Mouse (Mus musculus): Measurements from ENCODE around the gene Pacsin1. TPM values are rescaled to one million over a fixed set of nuclear protein-coding genes. Genes with fewer than 3 reads are reported as not detected.

Pacsin1 gene
- polyA plus RNA-seq, 1 experiment from 2014 or later = 0.39 TPM

GRCm38 (mm10) chr17:27678924-27679813, 23.9 kb downstream of the Pacsin1 start:
- Histone ChIP-seq H3K9ac (no peak overlapping the region), H3K27me3 (ENCODE audit: insufficient read depth, low read length) (0 out of 2 replicates have a peak, but pooled peaks cover 3% of the 10 kb centered on the region), H3K9me3 (ENCODE audit: low read depth, low read length) (no peaks in the 10 kb centered on the region), H3K4me1 (ENCODE audit: insufficient read depth) (no peaks in the 10 kb centered on the region), H3K27ac (ENCODE audit: low read depth) (no peak overlapping the region), H3K4me2 (no peak overlapping the region), H3K4me3 (ENCODE audit: low read depth, low read length) (no peak overlapping the region), H3K36me3 (ENCODE audit: insufficient read depth) (no peaks in the 10 kb centered on the region)
- no peak for TF ChIP-seq CTCF (IDR thresholded peaks at IDR 0.05; ENCODE audit: low read depth)
- peak; percentile 47 for DNase-seq
- WGBS = 38% methylated on average over 11 of the region's 11 CpGs
- peak; percentile 62 for ATAC-seq (ENCODE audit: insufficient read depth)

GRCm38 (mm10) chr17:27684886-27685549, 29.7 kb downstream of the Pacsin1 start:
- no peaks in the 10 kb centered on the region for H3K36me3 ChIP-seq (ENCODE audit: insufficient read depth)
- peaks cover 35% of the 10 kb centered on the region for H3K27me3 ChIP-seq (ENCODE audit: insufficient read depth, low read length)
- peak overlapping the region; percentile 42 for H3K4me3 ChIP-seq (ENCODE audit: low read depth, low read length)
- DNase-seq = peak; percentile 84
- peak overlapping the region; percentile 29; the same call in 1 of the 2 replicates for H3K9ac ChIP-seq
- no peak overlapping the region for H3K27ac ChIP-seq (ENCODE audit: low read depth)
- peak overlapping the region; percentile 79 for H3K4me2 ChIP-seq
- 2% methylated on average over 51 of the region's 53 CpGs for WGBS
- no peaks in the 10 kb centered on the region for H3K4me1 ChIP-seq (ENCODE audit: insufficient read depth)
- peak; percentile 63 for TF ChIP-seq CTCF (IDR thresholded peaks at IDR 0.05; ENCODE audit: low read depth)
- ATAC-seq (ENCODE audit: insufficient read depth) = peak; percentile 40; the same call in 1 of the 2 replicates
- H3K9me3 ChIP-seq (ENCODE audit: low read depth, low read length) = no peaks in the 10 kb centered on the region

GRCm38 (mm10) chr17:27685550-27685913, 30.2 kb downstream of the Pacsin1 start:
- no peaks in the 10 kb centered on the region for H3K36me3 ChIP-seq (ENCODE audit: insufficient read depth)
- no peak for TF ChIP-seq CTCF (IDR thresholded peaks at IDR 0.05; ENCODE audit: low read depth)
- H3K4me1 ChIP-seq (ENCODE audit: insufficient read depth) = no peaks in the 10 kb centered on the region
- H3K27ac ChIP-seq (ENCODE audit: low read depth) = no peak overlapping the region
- H3K27me3 ChIP-seq (ENCODE audit: insufficient read depth, low read length) = peaks cover 35% of the 10 kb centered on the region
- peak; percentile 9; the same call in 1 of the 2 replicates for ATAC-seq (ENCODE audit: insufficient read depth)
- DNase-seq = no peak
- 2% methylated on average over 11 of the region's 11 CpGs for WGBS
- H3K4me2 ChIP-seq = peak overlapping the region; percentile 79
- H3K4me3 ChIP-seq (ENCODE audit: low read depth, low read length) = peak overlapping the region; percentile 42
- peak overlapping the region; percentile 29; the same call in 1 of the 2 replicates for H3K9ac ChIP-seq
- no peaks in the 10 kb centered on the region for H3K9me3 ChIP-seq (ENCODE audit: low read depth, low read length)

GRCm38 (mm10) chr17:27686395-27686794, 31.1 kb downstream of the Pacsin1 start:
- no peak overlapping the region for H3K4me2 ChIP-seq
- H3K9me3 ChIP-seq (ENCODE audit: low read depth, low read length) = no peaks in the 10 kb centered on the region
- H3K4me3 ChIP-seq (ENCODE audit: low read depth, low read length) = no peak overlapping the region
- DNase-seq = no peak
- no peak for TF ChIP-seq CTCF (IDR thresholded peaks at IDR 0.05; ENCODE audit: low read depth)
- H3K27ac ChIP-seq (ENCODE audit: low read depth) = no peak overlapping the region
- H3K27me3 ChIP-seq (ENCODE audit: insufficient read depth, low read length) = peaks cover 35% of the 10 kb centered on the region
- no peak for ATAC-seq (ENCODE audit: insufficient read depth)
- no peaks in the 10 kb centered on the region for H3K4me1 ChIP-seq (ENCODE audit: insufficient read depth)
- no peak overlapping the region for H3K9ac ChIP-seq
- H3K36me3 ChIP-seq (ENCODE audit: insufficient read depth) = no peaks in the 10 kb centered on the region
- WGBS = 34% methylated on average over 5 of the region's 5 CpGs

GRCm38 (mm10) chr17:27690993-27691693, 35.8 kb downstream of the Pacsin1 start:
- WGBS = 65% methylated on average over 14 of the region's 14 CpGs
- no peaks in the 10 kb centered on the region for H3K4me1 ChIP-seq (ENCODE audit: insufficient read depth)
- H3K9me3 ChIP-seq (ENCODE audit: low read depth, low read length) = no peaks in the 10 kb centered on the region
- H3K4me3 ChIP-seq (ENCODE audit: low read depth, low read length) = no peak overlapping the region
- no peaks in the 10 kb centered on the region for H3K36me3 ChIP-seq (ENCODE audit: insufficient read depth)
- H3K4me2 ChIP-seq = no peak overlapping the region
- H3K27ac ChIP-seq (ENCODE audit: low read depth) = no peak overlapping the region
- ATAC-seq (ENCODE audit: insufficient read depth) = no peak
- no peak for TF ChIP-seq CTCF (IDR thresholded peaks at IDR 0.05; ENCODE audit: low read depth)
- peaks cover 13% of the 10 kb centered on the region for H3K27me3 ChIP-seq (ENCODE audit: insufficient read depth, low read length)
- no peak overlapping the region for H3K9ac ChIP-seq
- no peak for DNase-seq

- WGBS = 85% methylated on average over 17 of the region's 17 CpGs
Measured at GRCm38 (mm10) chr17:27699641-27700244, 44.4 kb downstream of the Pacsin1 start.

More at GRCm38 (mm10) chr17:27699641-27700244, 44.4 kb downstream of the Pacsin1 start:
- Histone ChIP-seq H3K27me3 (ENCODE audit: insufficient read depth, low read length) (no peaks in the 10 kb centered on the region), H3K4me1 (ENCODE audit: insufficient read depth) (peaks cover 3% of the 10 kb centered on the region; the same call in 1 of the 2 replicates), H3K9me3 (ENCODE audit: low read depth, low read length) (no peaks in the 10 kb centered on the region), H3K9ac (no peak overlapping the region), H3K4me3 (ENCODE audit: low read depth, low read length) (no peak overlapping the region), H3K4me2 (no peak overlapping the region), H3K27ac (ENCODE audit: low read depth) (no peak overlapping the region), H3K36me3 (ENCODE audit: insufficient read depth) (no peaks in the 10 kb centered on the region)
- no peak for TF ChIP-seq CTCF (IDR thresholded peaks at IDR 0.05; ENCODE audit: low read depth)
- no peak for DNase-seq
- ATAC-seq (ENCODE audit: insufficient read depth) = no peak
